Mouse (Mus musculus) embryo, embryonic 10.5 days (tissue): ENCODE data around the gene Glrx.
A peak's percentile ranks its signal among the peaks of the same experiment; 100 is the strongest.
"Not testable (repeated sequence)": the region's sequence is repeated elsewhere in the genome, so short reads cannot be mapped to it uniquely, and the experiment has no call there.

Experiments
- DNase-seq: peaks from one replicate; pipeline ENCODE4 v3.0.0-alpha.2; 2015; ENCODE audit warnings: low spot score

Gene Glrx

GRCm38 (mm10) chr13:75835461-75835860 is 4.2 kb upstream of the Glrx start:
- DNase-seq, result no peak

- DNase-seq, result no peak
Observed at GRCm38 (mm10) chr13:75838506-75838905, 1.2 kb upstream of the Glrx start.

GRCm38 (mm10) chr13:75840752-75841285 is 1.2 kb downstream of the Glrx start:
- no peak for DNase-seq

- DNase-seq, result no peak
Observed at GRCm38 (mm10) chr13:75841950-75842349, 2.3 kb downstream of the Glrx start.

- DNase-seq, result no peak
Observed at GRCm38 (mm10) chr13:75843331-75843730, 3.7 kb downstream of the Glrx start.

- no peak for DNase-seq
Observed at GRCm38 (mm10) chr13:75843993-75844683, 4.5 kb downstream of the Glrx start.

- no peak for DNase-seq
Observed at GRCm38 (mm10) chr13:75844833-75845518, 5.3 kb downstream of the Glrx start.

- DNase-seq, result no peak
Observed at GRCm38 (mm10) chr13:75845519-75846166, 6.0 kb downstream of the Glrx start.

- no peak for DNase-seq
Observed at GRCm38 (mm10) chr13:75847027-75847426, 7.4 kb downstream of the Glrx start.

- no peak for DNase-seq
Observed at GRCm38 (mm10) chr13:75852027-75852426, 12.4 kb downstream of the Glrx start.

GRCm38 (mm10) chr13:75853118-75853517 is 13.4 kb downstream of the Glrx start:
- no peak for DNase-seq

GRCm38 (mm10) chr13:75859264-75859844 is 19.7 kb downstream of the Glrx start:
- DNase-seq, result no peak

GRCm38 (mm10) chr13:75865486-75866184 is 26.0 kb downstream of the Glrx start:
- DNase-seq, result no peak

- no peak for DNase-seq
Observed at GRCm38 (mm10) chr13:75867876-75868275, 28.2 kb downstream of the Glrx start.

- DNase-seq, result no peak
Observed at GRCm38 (mm10) chr13:75874608-75875376, 35.1 kb downstream of the Glrx start.

- not testable (repeated sequence) for DNase-seq
Observed at GRCm38 (mm10) chr13:75876188-75876587, 36.5 kb downstream of the Glrx start.

- DNase-seq, result no peak
Observed at GRCm38 (mm10) chr13:75876592-75876991, 36.9 kb downstream of the Glrx start.

- DNase-seq, result peak; percentile 83
Observed at GRCm38 (mm10) chr13:75877907-75878306, 38.2 kb downstream of the Glrx start.

GRCm38 (mm10) chr13:75879756-75880155 is 40.1 kb downstream of the Glrx start:
- DNase-seq, result no peak

GRCm38 (mm10) chr13:75880501-75880900 is 40.8 kb downstream of the Glrx start:
- DNase-seq, result no peak

- DNase-seq, result no peak
Observed at GRCm38 (mm10) chr13:75883792-75884191, 44.1 kb downstream of the Glrx start.
